Mouse (Mus musculus) MEL-GATA-1-ER (cell line): ENCODE measurements around the gene Raet1e.
"Not testable (repeated sequence)": the region's sequence is repeated elsewhere in the genome, so short reads cannot be mapped to it uniquely, and the experiment has no call there.

Experiments
- DNase-seq: peaks from one replicate; pipeline ENCODE4 v3.0.0-alpha.2; 2012; ENCODE audit warnings: low read depth; ENCODE audit errors: extremely low read depth

The Raet1e gene

DNA sequence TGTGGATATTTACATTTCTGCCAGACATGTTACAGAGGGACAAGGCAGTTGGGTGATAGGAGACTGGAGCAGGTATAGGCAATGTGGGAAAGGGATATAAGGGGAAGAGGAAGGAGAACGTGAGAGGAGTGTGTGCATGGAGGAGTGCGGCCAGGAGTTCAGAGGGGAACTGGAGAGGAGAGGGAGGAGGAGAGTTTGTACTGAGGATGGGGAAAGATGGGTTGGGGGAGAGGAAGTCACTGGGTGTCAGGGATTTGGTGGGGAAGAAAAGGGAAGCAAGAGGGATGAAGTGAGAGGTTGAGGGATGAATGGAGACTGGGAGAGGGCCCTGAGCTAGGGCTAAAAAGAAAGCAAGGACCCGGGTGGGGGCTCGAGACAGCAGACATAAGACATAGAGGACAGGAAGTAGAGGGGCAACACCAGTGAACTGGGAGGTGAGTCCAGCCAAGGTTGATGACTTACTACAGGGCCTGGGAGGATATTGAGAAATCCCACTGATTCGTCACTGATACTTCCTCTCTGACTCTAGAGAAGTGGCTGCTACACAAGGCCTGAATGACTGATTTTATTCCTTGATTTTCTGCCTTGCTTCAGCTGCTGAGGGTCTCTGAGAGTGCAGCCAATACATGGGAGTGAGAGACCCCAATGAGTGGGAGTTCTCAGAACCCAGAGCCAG, 7.1 kb downstream of the Raet1e start:
- DNase-seq = not testable (repeated sequence)

DNA sequence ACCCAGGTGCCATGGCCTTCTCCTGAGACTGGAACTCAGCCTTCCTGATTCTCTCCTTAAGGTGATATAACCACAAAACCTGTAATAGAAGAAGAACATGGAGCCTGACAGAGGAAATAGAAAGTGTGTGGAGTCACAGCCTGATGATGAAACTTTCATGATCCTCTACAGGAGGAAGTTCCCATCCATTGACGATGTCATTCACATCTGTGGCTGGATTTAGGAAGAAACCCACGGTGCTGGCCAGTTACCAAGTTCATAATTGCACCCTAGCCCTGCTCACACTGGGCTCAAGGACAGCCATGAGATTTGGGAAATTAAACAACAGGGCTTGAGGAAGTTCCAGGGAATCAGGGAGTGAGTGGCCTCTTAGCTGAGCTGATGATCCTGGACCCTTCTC, 7.7 kb downstream of the Raet1e start:
- not testable (repeated sequence) for DNase-seq

DNA sequence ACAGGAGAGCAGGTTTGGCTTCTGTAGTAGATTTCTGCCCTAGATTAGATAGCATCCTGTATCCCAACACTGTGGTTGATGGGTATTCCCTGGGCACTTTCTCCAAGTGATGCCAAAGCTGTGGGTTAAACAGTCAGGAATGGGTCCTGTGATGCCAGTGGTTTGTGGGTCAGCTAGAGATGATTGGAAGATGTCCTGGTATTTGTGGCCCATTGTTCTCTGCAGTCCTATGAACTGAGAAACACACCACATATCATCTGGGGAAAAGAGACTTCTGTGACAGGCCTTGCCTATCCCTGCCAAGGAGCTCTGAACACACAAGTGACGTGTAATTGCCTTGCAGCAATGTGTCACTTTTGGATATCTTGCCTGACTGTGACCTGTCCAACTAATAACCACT, 8.7 kb downstream of the Raet1e start:
- not testable (repeated sequence) for DNase-seq

DNA sequence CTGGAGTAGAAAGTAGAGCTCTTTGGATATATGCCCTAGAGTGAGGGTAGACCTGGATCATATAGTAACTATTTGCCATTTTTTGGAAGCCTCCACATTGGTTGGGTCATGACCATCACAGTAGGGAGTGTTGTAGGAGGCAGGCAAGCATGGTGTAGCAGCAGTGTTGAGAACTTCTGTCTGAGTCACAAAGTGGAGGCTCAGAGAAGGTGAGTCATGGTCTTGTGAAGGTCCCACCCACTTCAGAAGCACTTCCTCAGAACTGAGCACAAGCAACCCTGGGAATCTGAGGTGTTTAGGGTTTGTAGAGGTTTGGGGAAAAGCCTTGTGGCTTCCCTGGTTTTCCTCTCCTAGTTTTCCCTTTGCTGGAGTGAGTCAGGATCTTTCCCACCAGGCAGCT, 10.7 kb downstream of the Raet1e start:
- DNase-seq = not testable (repeated sequence)

DNA sequence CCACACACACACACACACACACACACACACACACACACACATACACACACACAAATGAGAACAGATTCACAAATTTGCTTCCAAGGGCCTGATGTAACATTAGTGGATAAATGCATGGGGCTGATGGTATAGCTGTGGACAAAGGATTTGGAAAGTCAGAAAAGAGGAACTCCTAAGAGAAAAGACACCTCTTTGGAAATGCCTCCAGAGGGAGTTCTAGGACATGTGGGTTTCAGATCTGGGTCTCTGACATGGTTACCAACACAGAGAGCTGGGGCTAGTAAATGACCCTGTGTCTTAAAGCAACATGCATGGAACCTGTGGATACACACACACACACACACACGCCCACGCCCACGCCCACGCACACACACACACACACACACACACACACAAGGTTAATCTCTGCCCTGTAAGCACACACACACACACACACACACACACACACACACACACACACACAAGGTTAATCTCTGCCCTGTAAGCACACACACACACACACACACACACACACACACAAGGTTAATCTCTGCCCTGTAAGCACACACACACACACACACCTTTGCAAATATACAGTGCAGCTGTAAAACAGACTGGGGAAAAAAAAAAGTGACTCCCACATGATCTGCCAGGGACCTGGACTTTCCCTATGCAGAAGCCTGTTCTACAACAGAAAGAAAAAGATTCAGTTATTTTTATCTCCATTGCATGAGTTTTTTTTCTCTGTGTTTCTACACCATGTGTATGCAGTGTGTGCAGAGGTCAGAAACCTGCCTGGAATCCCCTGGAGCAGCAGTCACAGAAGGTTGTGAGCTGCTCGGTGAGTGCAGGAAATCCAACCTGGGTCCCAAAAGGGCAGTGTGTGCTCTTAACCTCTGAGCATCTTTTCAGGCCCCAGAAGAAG, 14.3 kb downstream of the Raet1e start:
- DNase-seq = not testable (repeated sequence)

DNA sequence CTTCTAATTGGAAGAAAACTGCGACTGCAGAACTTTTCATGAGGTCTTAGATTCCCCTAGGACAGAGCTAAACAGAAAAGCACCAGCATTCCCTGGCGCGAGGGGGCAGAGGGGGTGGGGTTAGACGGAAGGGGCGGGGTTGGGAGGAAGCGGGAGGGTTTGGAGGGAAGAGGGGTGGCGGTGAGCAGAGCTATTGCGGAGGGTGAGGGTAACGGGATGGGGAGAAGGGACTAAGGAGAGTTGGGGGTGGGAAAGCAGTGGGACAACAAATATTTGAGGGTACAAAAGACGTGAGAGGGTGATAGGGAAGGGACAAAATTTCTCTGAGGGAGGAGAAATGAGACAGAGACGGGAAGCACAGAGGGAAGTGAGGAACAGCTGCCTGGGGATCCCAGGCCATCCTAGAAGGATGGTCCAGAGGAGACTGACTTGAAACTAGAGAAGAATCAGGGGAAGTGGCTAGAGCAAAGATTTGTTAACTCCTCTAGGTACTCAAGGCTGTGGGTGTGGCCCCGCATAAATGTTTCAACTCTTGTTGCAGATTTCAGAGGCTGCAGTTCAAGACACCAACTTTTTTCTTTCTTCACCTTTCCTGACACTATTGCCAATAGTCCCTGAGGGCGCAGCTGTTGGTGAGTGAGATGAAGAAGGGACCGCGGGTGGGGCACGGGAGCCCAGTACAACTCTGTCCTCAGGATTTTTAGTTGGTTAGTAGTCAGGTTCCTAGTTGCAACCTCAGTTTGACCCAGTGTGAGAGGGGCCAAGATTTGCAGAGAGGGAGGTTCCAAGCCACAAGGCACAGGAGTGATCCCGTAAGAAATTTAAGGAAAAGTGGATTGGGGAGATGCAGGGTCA, 15.2 kb downstream of the Raet1e start:
- not testable (repeated sequence) for DNase-seq

DNA sequence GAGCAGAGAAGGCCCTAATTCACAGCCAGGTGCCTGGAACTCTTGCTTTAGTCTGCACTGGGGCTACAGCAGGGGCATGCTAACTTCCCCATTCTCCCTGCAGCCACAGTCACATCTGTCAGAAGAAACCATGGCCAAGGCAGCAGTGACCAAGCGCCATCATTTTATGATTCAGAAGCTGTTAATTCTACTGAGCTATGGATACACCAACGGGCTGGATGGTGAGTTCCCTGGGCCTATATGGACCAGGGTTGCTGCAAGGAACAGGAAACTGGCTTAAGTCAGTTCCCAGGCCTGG, 15.8 kb downstream of the Raet1e start:
- DNase-seq = not testable (repeated sequence)

DNA sequence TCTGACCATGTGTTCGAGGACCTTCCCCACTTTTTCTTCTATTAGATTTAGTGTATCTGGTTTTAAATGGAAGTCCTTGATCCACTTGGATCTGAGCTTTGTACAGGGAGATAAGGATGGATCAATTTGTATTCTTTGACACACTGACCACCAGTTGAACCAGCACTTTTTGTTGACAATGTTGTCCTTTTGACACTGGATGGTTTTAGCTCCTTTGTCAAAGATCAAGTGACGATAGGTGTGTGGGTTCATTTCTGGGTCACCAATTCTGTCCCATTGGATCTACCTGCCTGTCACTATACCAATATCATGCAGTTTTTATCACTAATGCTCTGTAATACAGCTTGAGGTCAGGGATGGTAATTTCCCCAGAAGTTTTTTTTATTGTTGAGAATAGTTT, 18.1 kb downstream of the Raet1e start:
- DNase-seq = not testable (repeated sequence)

DNA sequence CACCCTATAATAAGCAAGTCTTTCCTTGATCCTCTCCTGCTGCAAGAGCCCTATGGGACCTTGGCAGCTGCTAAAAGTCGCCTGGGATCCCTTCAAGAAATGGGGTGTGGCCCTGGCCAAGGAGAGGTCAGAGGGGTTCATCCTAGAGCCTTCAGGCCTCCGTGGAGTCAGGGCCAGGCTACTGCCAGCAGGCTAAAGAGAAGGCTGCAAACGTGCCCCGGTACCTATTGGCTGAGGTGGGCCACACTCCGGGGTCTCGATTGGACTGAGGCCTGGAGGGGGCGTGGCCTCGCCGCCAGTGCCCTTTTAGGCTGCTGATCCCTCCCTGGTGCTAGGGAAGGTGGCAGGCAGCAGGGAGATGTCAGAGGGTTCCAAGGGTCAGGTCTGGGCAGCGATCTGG, 32.7 kb downstream of the Raet1e start:
- DNase-seq = not testable (repeated sequence)

DNA sequence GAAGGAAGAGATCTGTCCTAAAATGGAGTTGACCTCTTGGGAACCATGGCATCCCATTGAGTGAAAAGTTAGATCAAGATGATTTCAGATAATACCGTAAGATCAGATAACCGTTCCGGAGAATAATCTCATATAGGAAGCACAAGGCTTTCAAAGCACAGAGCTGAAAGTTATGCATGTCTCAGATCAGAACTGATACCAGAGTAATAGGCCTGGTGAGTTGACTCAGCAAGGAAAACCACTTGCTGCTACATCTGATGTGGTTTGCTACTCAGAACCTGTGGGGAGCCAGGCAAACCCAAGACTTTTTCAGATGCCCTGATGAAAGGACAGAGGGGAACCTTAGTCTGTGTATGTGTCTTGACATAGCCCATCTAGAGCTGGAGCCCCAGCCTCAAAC, 43.0 kb downstream of the Raet1e start:
- DNase-seq = not testable (repeated sequence)

DNA sequence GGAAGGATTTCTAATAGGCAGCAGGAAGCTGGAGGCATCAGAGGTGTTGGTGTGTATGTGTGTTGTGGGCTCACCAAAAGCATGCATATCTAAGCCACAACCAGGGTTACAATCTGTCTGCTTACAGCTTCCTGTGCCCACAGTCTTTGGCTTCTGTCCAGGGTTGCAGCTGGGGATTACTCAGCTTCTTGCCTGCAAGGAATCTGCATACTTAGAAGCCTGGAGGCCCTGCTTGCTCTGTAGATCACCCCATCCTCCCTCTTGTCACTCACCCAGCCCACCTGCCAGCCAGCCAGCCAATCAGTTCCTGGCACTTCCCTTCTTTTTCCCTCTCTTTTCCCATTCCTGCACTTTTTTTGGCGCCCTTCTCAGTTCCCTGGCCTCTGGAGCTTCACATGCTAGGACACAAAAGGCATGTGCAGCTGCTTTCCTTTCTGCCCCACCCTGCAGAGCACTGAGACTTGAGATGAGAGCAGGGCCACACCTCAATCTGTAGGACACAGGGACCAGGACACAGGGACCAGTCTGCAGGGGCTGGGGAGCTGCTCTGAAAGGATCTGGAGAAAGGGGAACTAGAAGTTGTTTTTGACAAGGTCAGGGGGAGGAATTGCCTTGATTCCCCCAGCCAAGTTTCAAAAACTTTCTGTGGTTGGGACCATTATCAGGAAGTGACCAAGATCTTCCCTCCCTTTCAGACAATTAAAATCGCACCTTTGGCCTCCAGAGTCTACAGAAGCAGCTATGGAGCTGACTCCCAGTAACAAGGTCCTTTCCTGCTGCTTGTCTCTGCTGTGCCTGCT, 44.6 kb downstream of the Raet1e start:
- not testable (repeated sequence) for DNase-seq

DNA sequence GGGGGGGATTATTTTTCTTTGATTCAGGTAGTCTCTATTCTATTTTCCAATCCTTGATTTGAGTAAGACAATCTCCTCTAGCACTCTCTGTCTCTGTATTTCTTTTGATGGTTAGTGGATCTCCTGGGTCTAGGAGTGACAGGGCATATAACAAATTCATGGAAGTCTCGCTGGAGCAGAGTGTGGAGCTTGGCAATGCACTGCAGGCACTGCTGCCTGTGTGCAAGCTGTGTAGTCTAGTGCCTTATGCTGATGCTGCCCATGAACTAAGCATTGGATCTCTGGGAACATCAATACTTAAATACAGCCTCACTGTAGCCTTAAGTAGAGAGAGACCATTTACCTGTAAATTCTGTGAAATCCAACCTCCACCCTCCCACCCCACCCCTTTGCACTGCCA, 48.1 kb downstream of the Raet1e start:
- DNase-seq = not testable (repeated sequence)

DNA sequence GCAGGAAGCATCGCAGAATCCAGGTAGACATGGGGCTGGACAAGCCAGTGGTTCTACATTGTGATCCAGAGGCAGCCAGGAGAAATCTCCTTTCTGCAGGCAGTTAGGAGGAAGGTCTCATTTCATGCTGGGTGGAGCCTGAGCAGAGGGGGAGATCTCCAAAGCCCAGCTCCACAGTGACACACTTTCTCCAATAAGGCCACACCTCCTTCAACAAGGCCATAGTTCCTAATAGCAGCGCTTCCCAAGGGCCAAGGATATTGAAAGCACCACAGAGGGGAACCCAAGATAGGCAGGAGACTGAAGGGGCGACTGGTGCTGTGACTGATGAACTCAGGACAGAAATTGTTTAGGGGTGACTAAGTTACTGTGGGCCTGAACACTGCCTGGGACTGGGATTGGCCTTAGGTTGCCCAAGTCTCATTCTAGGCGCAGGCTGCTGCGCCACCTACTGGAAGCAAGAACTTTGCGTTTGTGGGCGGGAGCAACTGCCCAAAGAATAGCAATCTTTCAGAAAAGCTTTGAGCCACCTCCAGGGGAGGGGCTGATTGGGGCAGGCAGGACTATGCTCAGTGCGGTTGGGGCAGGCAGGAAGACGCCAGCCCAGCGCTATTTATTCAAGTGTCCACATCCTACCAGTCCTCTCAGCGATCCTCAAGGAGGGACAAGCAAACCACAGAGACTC, 53.8 kb downstream of the Raet1e start:
- DNase-seq = not testable (repeated sequence)

DNA sequence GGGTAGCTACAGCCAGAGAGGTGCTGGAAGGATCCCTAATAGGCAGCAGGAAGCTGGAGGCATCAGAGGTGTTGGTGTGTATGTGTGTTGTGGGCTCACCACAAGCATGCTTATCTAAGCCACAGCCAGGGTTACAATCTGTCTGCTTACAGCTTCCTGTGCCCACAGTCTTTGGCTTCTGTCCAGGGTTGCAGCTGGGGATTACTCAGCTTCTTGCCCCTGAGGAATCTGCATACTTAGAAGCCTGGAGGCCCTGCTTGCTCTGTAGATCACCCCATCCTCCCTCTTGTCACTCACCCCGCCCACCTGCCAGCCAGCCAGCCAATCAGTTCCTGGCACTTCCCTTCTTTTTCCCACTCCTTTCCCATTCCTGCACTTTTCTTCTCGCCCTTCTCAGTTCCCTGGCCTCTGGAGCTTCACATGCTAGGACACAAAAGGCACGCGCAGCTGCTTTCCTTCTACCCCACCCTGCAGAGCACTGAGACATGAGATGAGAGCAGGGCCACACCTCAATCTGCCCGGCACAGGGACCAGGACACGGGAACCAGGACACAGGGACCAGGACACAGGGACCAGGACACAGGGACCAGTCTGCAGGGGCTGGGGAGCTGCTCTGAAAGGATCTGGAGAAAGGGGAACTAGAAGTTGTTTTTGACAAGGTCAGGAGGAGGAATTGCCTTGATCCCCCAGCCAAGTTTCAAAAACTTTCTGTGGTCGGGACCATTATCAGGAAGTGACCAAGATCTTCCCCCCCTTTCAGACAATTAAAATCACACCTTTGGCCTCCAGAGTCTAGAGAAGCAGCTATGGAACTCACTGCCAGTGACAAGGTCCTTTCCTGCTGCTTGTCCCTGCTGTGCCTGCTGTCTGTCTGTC, 65.3 kb downstream of the Raet1e start:
- not testable (repeated sequence) for DNase-seq

DNA sequence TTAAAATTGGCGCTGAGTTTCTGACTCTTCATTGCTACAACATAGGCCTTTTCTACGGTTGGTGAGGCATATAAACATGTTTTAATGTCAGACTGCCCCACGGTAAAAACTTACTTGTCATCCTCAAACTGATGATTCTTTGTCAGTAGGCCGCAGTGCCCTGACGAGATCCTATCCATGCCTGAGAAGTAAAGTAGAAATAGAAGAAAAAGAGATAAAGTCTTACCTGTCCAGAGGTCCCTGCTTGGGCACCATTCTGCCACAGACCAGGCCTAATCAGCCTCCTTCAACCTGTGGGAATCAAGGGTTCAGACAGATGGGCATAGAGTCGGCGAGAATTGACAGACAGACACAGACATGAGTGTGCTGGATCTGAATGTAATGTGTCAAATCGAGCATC, 106.7 kb downstream of the Raet1e start:
- DNase-seq = no peak

DNA sequence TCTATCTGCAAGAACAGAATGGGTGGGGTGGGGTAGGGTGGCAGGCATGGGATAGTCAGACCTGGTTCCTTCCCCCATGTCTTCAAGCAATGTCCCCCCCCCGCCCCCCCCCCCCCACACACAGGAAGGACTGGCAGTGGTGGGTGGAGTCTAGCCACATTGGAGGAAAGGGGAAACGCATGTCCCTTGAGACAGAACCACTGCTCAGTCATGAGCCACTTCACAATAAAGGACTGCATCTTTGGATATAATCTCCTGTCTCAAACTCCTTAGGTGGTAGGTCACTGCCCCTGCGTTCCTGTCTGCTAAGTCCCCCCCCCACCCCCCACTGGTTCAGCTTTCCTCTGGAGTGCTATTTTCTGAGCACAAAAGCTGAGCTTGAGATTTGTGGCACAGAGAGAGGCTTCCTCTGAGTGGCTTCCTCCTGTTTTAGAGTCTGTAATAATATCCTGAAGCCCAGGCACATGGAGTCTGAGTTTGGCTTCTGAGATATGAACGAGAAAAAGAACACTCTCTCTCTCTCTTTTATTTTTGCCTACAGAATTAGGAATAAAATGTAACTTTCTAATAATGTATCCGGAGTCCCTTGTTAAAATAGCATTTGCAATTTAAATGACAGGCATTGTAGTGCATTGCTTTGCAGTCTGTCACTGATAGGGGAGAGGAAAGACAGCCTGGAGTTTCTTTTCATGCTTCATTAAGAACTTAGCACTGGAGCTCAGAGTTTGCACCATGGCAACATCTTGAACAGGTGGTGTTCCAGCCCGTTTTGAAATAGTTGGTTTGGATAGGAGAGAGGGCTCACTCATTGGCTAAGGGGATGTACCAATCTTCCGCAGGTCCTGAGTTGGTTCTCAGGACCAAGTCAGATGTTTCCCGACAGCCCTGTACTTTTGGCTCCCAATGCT, 112.8 kb downstream of the Raet1e start:
- not testable (repeated sequence) for DNase-seq

DNA sequence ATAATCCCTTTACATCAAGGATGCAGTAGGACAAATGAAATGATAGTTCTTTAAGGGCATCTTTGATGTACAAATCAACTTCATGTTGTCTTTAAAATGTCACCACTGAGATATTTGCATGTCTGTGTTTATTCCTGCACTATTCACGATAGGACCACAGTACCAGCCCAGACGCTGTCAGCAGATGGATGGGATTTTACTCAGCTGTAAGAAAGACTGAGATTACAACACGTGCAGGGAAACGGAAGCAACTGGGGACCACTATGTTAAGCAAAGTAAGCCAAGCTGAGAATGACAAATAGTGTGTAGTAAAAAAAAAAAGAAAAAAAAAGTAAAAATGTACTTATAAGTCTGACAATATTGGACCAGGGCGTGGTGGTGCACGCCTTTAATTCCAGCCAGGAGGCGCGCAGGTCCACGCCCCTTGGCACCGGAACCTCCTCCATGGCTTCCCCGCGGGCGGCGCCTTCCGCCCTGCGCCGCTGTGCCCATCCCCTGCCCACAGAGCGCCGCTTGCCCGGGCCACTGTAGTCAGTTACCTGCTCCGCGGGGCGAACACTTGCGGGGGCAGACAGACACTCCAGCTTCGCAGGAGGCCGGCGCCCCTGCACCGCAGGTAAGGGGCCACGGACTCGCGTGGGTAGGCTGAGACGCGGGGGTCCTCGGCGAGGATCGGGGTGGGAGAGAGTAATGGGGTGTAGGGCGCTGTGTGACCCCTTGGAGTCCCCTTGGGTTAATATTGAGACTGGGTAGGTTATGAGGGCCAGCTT, 114.7 kb downstream of the Raet1e start:
- not testable (repeated sequence) for DNase-seq
